ENCODE assay signal across 14 mouse cellular contexts in genomic region chr2:139467726-139468125, GRCm38 (mm10). TPM values are rescaled to one million over a fixed set of nuclear protein-coding genes. Genes with fewer than 3 reads are reported as not detected.
"Had no signal": no experiment of that assay in that cellular context is flagged by ENCODE, and none has a peak within 500 bp of the region (broad histone marks: within the 10 kb centered on the region; RNA-seq: fewer than 3 reads in every experiment).

No protein-coding gene starts in this region.

- H3K36me3 ChIP-seq: limb, embryonic 12.5 days; midbrain, embryonic 13.5 days; neural tube, embryonic 12.5 days had no signal

- H3K4me2 ChIP-seq: limb, embryonic 12.5 days; midbrain, embryonic 13.5 days; neural tube, embryonic 12.5 days had no signal

- H3K27me3 ChIP-seq: limb, embryonic 12.5 days; midbrain, embryonic 13.5 days; neural tube, embryonic 12.5 days had no signal

- DNase-seq: kidney, adult 2 months; kidney, postnatal 36 days; layer of hippocampus, adult 9-11 months; layer of hippocampus, postnatal 36 days; lung, adult 18-20 months; thymus, adult 18-20 months; thymus, postnatal 25 days had no signal

- H3K4me1 ChIP-seq: limb, embryonic 12.5 days; midbrain, embryonic 13.5 days; neural tube, embryonic 12.5 days had no signal

- ATAC-seq: intestine, embryonic 16.5 days; midbrain, embryonic 13.5 days had no signal

- H3K9ac ChIP-seq: limb, embryonic 12.5 days; liver, embryonic 14.5 days; midbrain, embryonic 13.5 days; neural tube, embryonic 12.5 days had no signal

- H3K9me3 ChIP-seq: limb, embryonic 12.5 days; midbrain, embryonic 13.5 days; neural tube, embryonic 12.5 days had no signal

- H3K27ac ChIP-seq: limb, embryonic 12.5 days; liver, embryonic 14.5 days; midbrain, embryonic 13.5 days; neural tube, embryonic 12.5 days; stomach, postnatal 0 days had no signal

- H3K4me3 ChIP-seq: limb, embryonic 12.5 days; midbrain, embryonic 13.5 days; neural tube, embryonic 12.5 days had no signal

RNA-seq across cellular contexts. Expression of gene Sptlc3, which starts 26.0 kb away (rescaled TPM):
- polyA plus RNA-seq: intestine, embryonic 16.5 days; liver, adult 2 months; liver, embryonic 14.5 days; midbrain, embryonic 13.5 days had no signal
